Mouse (Mus musculus) megakaryocyte-erythroid progenitor cell, adult 5 weeks (primary cell): Measurements from ENCODE around the gene Rhox4a2. TPM values are rescaled to one million over a fixed set of nuclear protein-coding genes. Genes with fewer than 3 reads are reported as not detected.

Source experiments
- polyA plus RNA-seq: library from polyadenylated mRNA; stranded (reverse); fragments of >175 nt; gene quantifications from 2 replicates; pipeline ENCODE4 v1.2.3, GENCODE M21; 2012

The Rhox4a2 gene
- not detected in 2 replicates for polyA plus RNA-seq

GRCm38 (mm10) chrX:37390548-37390947, at the start of gene Rhox4a2:
Gene Rhox4a2, plus strand, starts transcription at chrX:37390848.

GRCm38 (mm10) chrX:37379728-37380127, 10.9 kb upstream of the Rhox4a2 start, which contains the start of gene Rhox3a2:
Gene Rhox3a2, plus strand, starts transcription at chrX:37380028.

GRCm38 (mm10) chrX:37411767-37412166, 21.1 kb downstream of the Rhox4a2 start, which contains the start of gene Rhox2b:
Gene Rhox2b, plus strand, starts transcription at chrX:37412067.

GRCm38 (mm10) chrX:37432194-37432593, 41.5 kb downstream of the Rhox4a2 start, which contains the start of gene Rhox4b:
Gene Rhox4b, plus strand, starts transcription at chrX:37432494.

Other genes with a start within 250 kb of the Rhox4a2 start
- gene Akap14, start 222.0 kb upstream of the Rhox4a2 start, polyA plus RNA-seq, result not detected in 2 replicates
- 322 and 341 TPM in 2 replicates for gene Ndufa1, start 199.7 kb upstream of the Rhox4a2 start, polyA plus RNA-seq
- 5.8 and 6.3 TPM in 2 replicates for gene Rnf113a1, start 199.6 kb upstream of the Rhox4a2 start, polyA plus RNA-seq
- not detected in 2 replicates for gene Gm9, start 179.8 kb upstream of the Rhox4a2 start, polyA plus RNA-seq
- gene Rhox1, start 168.6 kb upstream of the Rhox4a2 start, polyA plus RNA-seq, result not detected in 2 replicates
- not detected in 2 replicates for gene Rhox2a, start 145.9 kb upstream of the Rhox4a2 start, polyA plus RNA-seq
- not detected in 2 replicates for gene Rhox3a, start 140.9 kb upstream of the Rhox4a2 start, polyA plus RNA-seq
- gene Rhox4a, start 125.5 kb upstream of the Rhox4a2 start, polyA plus RNA-seq, result not detected in 2 replicates
- not detected in 2 replicates for gene Rhox3a2, start 10.8 kb upstream of the Rhox4a2 start, polyA plus RNA-seq
- gene Rhox2b, start 21.2 kb downstream of the Rhox4a2 start, polyA plus RNA-seq, result not detected in 2 replicates
- not detected in 2 replicates for gene Rhox4b, start 41.6 kb downstream of the Rhox4a2 start, polyA plus RNA-seq
- gene Rhox2c, start 62.8 kb downstream of the Rhox4a2 start, polyA plus RNA-seq, result not detected in 2 replicates
- gene Rhox3c, start 67.7 kb downstream of the Rhox4a2 start, polyA plus RNA-seq, result not detected in 2 replicates
- not detected in 2 replicates for gene Rhox4c, start 89.5 kb downstream of the Rhox4a2 start, polyA plus RNA-seq
- not detected in 2 replicates for gene Rhox2d, start 102.6 kb downstream of the Rhox4a2 start, polyA plus RNA-seq
- not detected in 2 replicates for gene Rhox4d, start 123.5 kb downstream of the Rhox4a2 start, polyA plus RNA-seq
- not detected in 2 replicates for gene Rhox2e, start 139.6 kb downstream of the Rhox4a2 start, polyA plus RNA-seq
- gene Rhox3e, start 151.2 kb downstream of the Rhox4a2 start, polyA plus RNA-seq, result not detected in 2 replicates
- gene Rhox4e, start 166.6 kb downstream of the Rhox4a2 start, polyA plus RNA-seq, result not detected in 2 replicates
- gene Rhox2f, start 180.6 kb downstream of the Rhox4a2 start, polyA plus RNA-seq, result not detected in 2 replicates
- not detected in 2 replicates for gene Rhox3f, start 190.1 kb downstream of the Rhox4a2 start, polyA plus RNA-seq
- not detected in 2 replicates for gene Rhox4f, start 216.9 kb downstream of the Rhox4a2 start, polyA plus RNA-seq
- gene Rhox3g, start 237.8 kb downstream of the Rhox4a2 start, polyA plus RNA-seq, result not detected in 2 replicates